Mouse (Mus musculus) forebrain, embryonic 15.5 days (tissue): ENCODE measurements around the gene Fam19a2. TPM values are rescaled to one million over a fixed set of nuclear protein-coding genes. Genes with fewer than 3 reads are reported as not detected.

Experiments used
- ATAC-seq: fragments of 200-750 bp; cut with Nextera tagmentation; replicated peaks from 2 replicates; pipeline ENCODE4 v1.8.0; 2017; ENCODE audit warnings: mild to moderate bottlenecking, moderate TSS enrichment, moderate library complexity
- H3K27ac ChIP-seq: fragments of 300-500 bp; sonication (generic); replicated peaks from 2 replicates; pipeline ENCODE4 v1.5.1; 2015; ENCODE audit warnings: mild to moderate bottlenecking, inconsistent platforms
- H3K27me3 ChIP-seq: fragments of 300-500 bp; sonication (generic); 2 replicates; pipeline ENCODE4 v1.6.1; 2015; ENCODE audit warnings: inconsistent platforms
- H3K36me3 ChIP-seq: fragments of 300-500 bp; sonication (generic); 2 replicates; pipeline ENCODE4 v1.6.1; 2015; ENCODE audit warnings: mild to moderate bottlenecking, inconsistent platforms
- H3K4me1 ChIP-seq: fragments of 300-500 bp; sonication (generic); 2 replicates; pipeline ENCODE4 v1.6.1; 2015; ENCODE audit warnings: inconsistent platforms
- H3K4me2 ChIP-seq: fragments of 300-500 bp; sonication (generic); replicated peaks from 2 replicates; pipeline ENCODE4 v1.6.1; 2015; ENCODE audit warnings: mild to moderate bottlenecking, inconsistent platforms
- H3K4me3 ChIP-seq: fragments of 300-500 bp; sonication (generic); 2 replicates; pipeline ENCODE4 v1.5.1; 2015; ENCODE audit warnings: mild to moderate bottlenecking, inconsistent platforms
- H3K9ac ChIP-seq: fragments of 300-500 bp; sonication (generic); replicated peaks from 2 replicates; pipeline ENCODE4 v1.6.1; 2015; ENCODE audit warnings: mild to moderate bottlenecking, inconsistent platforms
- H3K9me3 ChIP-seq: fragments of 300-500 bp; sonication (generic); 2 replicates; pipeline ENCODE4 v1.6.1; 2016; ENCODE audit warnings: inconsistent platforms
- WGBS: fragments of 180-500 bp; shearing (Covaris S2); methylation state at CpG from one replicate; pipeline ENCODE4 v1.1.7; 2015; ENCODE audit warnings: mixed read lengths; 5-methylcytosine and 5-hydroxymethylcytosine counted together
- polyA plus RNA-seq: library from polyadenylated mRNA; unstranded; fragments of >200 nt; fragmentation: Nextera tagmentation; extraction: Ambion mirVana; gene quantifications from 2 replicates; pipeline ENCODE4 v1.2.1, GENCODE M21; 2015

Fam19a2 gene
- polyA plus RNA-seq, 1 experiment from 2014 or later = 39.2 TPM

DNA sequence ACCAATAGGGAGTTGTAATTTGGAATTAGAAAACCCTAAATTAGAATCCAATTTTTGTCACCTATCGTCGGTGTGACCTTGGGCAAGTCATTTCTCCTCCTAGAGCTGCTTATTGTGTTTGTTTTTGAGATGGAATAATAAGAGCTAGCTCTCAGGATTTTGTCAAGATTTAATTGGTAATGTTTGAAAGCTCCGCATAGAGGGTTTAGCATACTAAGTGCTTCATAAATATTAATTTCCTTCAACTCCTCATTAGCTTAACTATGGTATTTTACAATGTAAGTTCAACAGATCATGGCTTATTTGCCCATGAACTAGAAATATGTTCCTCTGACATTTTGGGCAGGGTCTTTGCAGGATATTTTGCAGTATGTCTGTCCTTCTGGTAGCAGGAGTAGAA lies 62.5 kb downstream of the Fam19a2 start:
- H3K9ac ChIP-seq = no peak overlapping the region
- no peak overlapping the region for H3K4me2 ChIP-seq
- peak; percentile 16; the same call in 1 of the 2 replicates for ATAC-seq
- H3K4me3 ChIP-seq = no peak overlapping the region
- no peak overlapping the region for H3K27ac ChIP-seq
- no peaks in the 10 kb centered on the region for H3K36me3 ChIP-seq
- no peaks in the 10 kb centered on the region for H3K27me3 ChIP-seq
- no peaks in the 10 kb centered on the region for H3K4me1 ChIP-seq
- no peaks in the 10 kb centered on the region for H3K9me3 ChIP-seq
- 35% methylated on average over 3 of the region's 3 CpGs for WGBS

DNA sequence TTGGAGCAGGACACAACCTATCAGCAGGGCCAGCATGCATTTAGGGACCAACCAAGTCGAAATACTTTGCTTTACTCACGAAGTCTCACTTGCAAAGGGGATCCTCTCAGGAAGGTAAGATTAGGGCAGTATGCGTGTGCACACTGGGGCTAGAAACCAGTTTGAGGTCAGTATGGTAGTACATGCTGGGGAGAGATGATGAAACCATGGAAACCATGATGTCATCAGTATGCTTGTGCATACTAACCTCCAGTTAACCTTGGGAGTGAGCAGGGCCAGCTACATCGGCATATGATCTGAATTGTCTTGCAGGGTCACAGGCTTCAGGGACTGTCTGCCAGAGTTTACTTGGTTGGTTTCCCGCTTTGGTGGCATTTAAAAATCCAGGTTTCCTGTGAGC lies 77.5 kb downstream of the Fam19a2 start:
- WGBS = 78% methylated on average over 5 of the region's 5 CpGs
- Histone ChIP-seq H3K4me1 (no peaks in the 10 kb centered on the region; the same call in 1 of the 2 replicates), H3K9me3 (no peaks in the 10 kb centered on the region), H3K27ac (no peak overlapping the region), H3K36me3 (no peaks in the 10 kb centered on the region), H3K9ac (no peak overlapping the region), H3K4me2 (no peak overlapping the region), H3K27me3 (no peaks in the 10 kb centered on the region), H3K4me3 (no peak overlapping the region)
- no peak for ATAC-seq

DNA sequence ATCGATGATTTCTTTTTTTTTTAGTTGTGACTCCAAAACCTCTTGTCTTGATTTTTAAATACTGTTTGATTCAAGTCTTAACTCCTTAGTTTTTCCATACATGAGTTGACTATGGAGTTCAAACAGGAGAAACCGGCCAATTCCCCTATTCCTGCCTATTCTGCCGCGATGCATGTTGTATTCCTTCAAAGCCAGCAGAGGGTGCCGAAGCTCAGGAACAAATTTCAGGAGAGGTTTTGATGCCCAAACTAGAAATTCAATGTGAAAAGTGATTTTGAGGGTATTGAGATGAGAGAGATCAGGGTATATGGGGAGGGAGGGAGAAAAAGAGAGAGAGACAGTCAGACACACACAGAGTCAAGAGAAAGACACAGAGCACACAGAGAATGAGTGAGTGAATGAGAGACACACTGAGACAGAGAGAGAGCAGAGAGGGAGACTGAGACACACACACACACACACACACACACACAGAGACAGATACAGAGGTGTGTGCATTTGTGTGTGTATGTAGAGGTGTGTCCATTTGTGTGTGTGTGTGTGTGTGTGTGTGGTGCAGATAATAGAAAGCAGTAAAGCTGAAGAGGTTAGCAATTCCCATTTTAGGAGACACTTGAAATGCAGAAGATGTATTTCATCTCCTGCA lies 78.9 kb downstream of the Fam19a2 start:
- H3K27ac ChIP-seq = no peak overlapping the region
- H3K27me3 ChIP-seq = no peaks in the 10 kb centered on the region
- no peaks in the 10 kb centered on the region for H3K36me3 ChIP-seq
- ATAC-seq = peak; percentile 60
- H3K4me2 ChIP-seq = no peak overlapping the region
- no peak overlapping the region for H3K4me3 ChIP-seq
- H3K4me1 ChIP-seq = no peaks in the 10 kb centered on the region; the same call in 1 of the 2 replicates
- WGBS = 23% methylated on average over 5 of the region's 5 CpGs
- no peak overlapping the region for H3K9ac ChIP-seq
- no peaks in the 10 kb centered on the region for H3K9me3 ChIP-seq

DNA sequence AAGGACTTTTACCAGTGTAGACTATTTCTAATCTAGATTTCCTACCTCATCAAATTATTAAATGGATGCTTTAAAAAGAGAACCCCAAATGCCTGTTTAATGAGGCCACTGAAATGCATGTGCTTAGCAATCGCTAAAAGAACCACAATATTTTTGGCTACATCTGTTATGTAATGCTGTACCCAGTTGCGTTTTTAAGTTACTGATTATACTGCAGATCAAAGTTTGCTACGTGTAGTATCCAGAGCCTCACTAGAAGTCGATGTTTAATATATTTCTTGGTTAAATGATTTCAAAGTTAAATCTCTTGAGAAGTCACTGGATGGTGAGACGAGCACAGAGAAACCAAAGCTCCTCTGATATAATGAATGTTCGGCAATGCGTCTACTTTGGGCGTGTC lies 82.5 kb downstream of the Fam19a2 start:
- Histone ChIP-seq H3K9ac (no peak overlapping the region), H3K4me2 (no peak overlapping the region), H3K27me3 (no peaks in the 10 kb centered on the region), H3K9me3 (no peaks in the 10 kb centered on the region), H3K36me3 (no peaks in the 10 kb centered on the region), H3K27ac (no peak overlapping the region), H3K4me3 (no peak overlapping the region), H3K4me1 (no peaks in the 10 kb centered on the region)
- 97% methylated on average over 8 of the region's 8 CpGs for WGBS
- ATAC-seq = no peak

DNA sequence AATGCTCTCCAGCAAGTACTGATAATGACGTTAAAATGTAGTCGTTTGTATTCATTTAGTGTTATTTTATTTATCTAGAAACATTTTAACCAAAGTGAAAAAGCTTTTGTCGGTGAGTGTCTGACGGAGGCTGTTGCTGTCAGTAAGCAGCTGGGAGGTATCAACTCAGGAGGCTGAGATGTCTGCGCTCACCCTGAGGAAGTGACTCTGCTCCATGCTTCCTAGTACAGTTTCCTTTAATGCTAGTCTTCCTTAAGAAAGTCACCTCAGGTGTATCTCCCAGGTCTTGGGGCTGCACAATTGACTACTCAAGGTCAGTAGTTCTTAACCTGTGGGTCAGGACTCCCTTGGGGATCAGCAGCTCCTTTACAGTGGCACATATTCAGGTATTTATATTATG lies 89.9 kb downstream of the Fam19a2 start:
- Histone ChIP-seq H3K4me1 (no peaks in the 10 kb centered on the region), H3K27me3 (no peaks in the 10 kb centered on the region), H3K36me3 (no peaks in the 10 kb centered on the region), H3K4me2 (no peak overlapping the region), H3K4me3 (no peak overlapping the region), H3K9me3 (no peaks in the 10 kb centered on the region), H3K9ac (no peak overlapping the region), H3K27ac (no peak overlapping the region)
- no peak for ATAC-seq
- 81% methylated on average over 5 of the region's 5 CpGs for WGBS

DNA sequence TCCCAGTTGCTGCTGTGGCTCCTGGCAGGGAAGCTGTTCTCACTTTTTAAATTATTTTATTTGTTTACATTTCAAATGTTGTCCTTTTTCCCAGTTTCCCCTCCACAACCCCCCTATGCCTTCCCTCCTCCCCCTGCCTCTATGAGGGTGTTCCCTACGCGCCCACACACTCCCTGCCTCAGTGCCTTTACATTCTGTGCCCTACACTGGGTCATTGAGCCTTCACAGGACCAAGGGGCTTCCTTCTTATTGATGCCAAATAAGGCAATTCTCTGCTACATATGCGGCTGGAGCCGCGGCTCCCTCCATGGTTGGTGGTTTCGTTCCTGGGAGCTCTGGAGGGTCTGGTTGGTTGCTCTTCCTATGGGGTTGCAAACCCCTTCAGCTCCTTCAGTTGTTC lies 93.2 kb downstream of the Fam19a2 start:
- no peaks in the 10 kb centered on the region for H3K27me3 ChIP-seq
- no peak for ATAC-seq
- no peaks in the 10 kb centered on the region for H3K9me3 ChIP-seq
- no peak overlapping the region for H3K27ac ChIP-seq
- H3K36me3 ChIP-seq = no peaks in the 10 kb centered on the region
- H3K4me2 ChIP-seq = no peak overlapping the region
- H3K9ac ChIP-seq = no peak overlapping the region
- H3K4me3 ChIP-seq = no peak overlapping the region
- WGBS = 92% methylated on average over 6 of the region's 6 CpGs
- no peaks in the 10 kb centered on the region for H3K4me1 ChIP-seq

DNA sequence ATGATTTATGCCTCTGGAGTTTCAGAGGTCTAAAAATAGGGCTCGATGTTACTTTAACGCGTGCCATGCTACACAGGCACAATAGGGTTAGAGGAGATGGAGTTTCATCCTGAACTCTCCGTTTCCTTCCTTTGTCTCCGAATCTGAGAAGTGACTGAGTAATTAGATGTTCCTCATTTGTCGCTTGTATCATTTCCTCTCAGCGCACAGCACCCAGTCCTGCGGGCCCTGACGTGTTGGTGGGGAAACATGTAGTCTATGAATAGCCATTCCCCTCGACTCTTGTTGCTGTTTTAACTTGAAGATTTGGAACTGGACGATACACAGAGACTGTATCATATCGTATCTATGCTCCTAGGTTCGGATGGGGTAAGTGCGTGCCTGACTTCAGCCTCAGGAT lies 96.7 kb downstream of the Fam19a2 start:
- Histone ChIP-seq H3K27ac (no peak overlapping the region), H3K4me3 (no peak overlapping the region), H3K4me2 (no peak overlapping the region), H3K9me3 (no peaks in the 10 kb centered on the region), H3K27me3 (no peaks in the 10 kb centered on the region), H3K4me1 (no peaks in the 10 kb centered on the region), H3K9ac (no peak overlapping the region), H3K36me3 (no peaks in the 10 kb centered on the region)
- ATAC-seq = no peak
- 82% methylated on average over 14 of the region's 14 CpGs for WGBS

DNA sequence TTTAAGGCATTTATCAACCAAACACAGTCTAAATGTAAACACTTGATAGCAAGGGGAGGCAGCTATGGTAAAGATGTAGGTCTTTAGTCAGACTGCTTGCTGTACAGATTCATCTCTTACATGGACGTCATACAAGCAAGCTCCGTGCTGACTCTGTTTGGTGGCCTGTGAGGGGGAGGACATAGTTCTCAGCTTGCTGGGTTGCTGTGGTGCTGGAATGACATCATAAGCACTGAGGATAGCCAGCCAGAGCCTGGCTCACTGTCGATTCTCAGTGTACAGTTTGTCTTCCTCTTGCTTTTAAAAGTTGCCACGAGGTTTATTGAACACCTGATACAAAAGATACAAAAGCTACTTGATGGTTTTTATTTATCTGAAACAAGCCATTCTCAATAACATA lies 100.8 kb downstream of the Fam19a2 start:
- Histone ChIP-seq H3K36me3 (no peaks in the 10 kb centered on the region), H3K4me1 (no peaks in the 10 kb centered on the region), H3K9me3 (no peaks in the 10 kb centered on the region), H3K27me3 (no peaks in the 10 kb centered on the region), H3K27ac (no peak overlapping the region), H3K4me2 (no peak overlapping the region), H3K4me3 (no peak overlapping the region), H3K9ac (no peak overlapping the region)
- no peak for ATAC-seq
- 78% methylated on average over 4 of the region's 4 CpGs for WGBS

DNA sequence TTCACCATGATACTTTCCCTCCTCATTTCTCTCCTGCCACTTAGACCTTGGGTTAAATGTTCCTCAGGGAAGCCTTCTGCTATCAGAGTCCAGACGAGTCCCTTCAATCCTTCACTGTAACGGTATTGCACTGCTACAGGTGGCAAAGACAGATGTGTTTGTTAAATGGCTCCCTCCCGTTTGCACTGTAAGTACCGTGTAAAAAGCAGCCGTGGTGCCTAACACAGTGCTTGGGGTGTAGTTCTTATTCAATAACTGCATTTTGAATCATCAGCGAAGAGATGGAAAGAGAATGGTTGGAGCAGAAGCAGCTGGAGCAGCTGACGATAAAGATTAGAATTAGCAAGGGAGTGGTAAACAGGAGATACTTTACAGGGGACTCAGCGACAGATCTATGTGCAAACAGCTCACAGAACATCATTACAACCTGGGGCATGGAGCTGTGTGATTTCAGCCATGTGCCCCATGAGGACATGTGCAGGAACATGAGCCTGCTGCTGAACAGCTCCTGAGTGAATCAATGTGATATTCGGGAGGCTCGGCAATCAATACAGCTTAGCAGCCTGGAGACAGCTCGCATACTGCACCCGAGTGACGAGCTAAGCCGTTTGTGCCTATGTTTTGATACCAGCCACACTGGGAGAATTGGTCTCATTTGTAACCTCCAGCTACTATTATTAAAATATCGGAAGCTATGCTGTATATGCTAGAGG lies 103.5 kb downstream of the Fam19a2 start:
- Histone ChIP-seq H3K4me2 (no peak overlapping the region), H3K27me3 (no peaks in the 10 kb centered on the region), H3K36me3 (no peaks in the 10 kb centered on the region), H3K27ac (no peak overlapping the region), H3K9me3 (no peaks in the 10 kb centered on the region), H3K4me1 (no peaks in the 10 kb centered on the region), H3K4me3 (no peak overlapping the region), H3K9ac (no peak overlapping the region)
- WGBS = 86% methylated on average over 15 of the region's 15 CpGs
- ATAC-seq = no peak

DNA sequence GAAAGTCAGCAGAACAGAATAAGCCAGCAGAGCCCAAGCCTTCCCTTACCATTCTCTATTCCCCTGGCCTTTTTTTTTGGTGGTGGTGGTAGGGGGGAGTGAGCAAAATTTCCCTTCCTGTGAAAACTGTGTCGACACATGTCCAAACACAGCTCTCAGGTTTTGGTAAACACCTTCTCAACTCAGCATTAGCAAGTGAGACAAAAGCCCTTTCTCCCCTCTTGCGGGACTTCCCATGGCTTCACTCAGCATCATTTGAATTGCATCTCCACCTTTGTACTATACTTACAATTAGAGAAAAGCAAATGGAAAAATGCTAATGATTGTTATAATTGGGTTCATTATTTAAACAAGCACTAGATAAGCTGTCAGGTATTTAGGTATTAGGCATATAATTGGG lies 119.5 kb downstream of the Fam19a2 start:
- H3K9ac ChIP-seq = no peak overlapping the region
- H3K4me1 ChIP-seq = no peaks in the 10 kb centered on the region
- 19% methylated on average over 2 of the region's 2 CpGs for WGBS
- H3K36me3 ChIP-seq = no peaks in the 10 kb centered on the region
- H3K4me3 ChIP-seq = no peak overlapping the region
- ATAC-seq = 0 out of 2 replicates have a peak, but pooled peaks have one; percentile 61
- no peaks in the 10 kb centered on the region for H3K9me3 ChIP-seq
- H3K27ac ChIP-seq = no peak overlapping the region
- H3K27me3 ChIP-seq = no peaks in the 10 kb centered on the region
- no peak overlapping the region for H3K4me2 ChIP-seq

DNA sequence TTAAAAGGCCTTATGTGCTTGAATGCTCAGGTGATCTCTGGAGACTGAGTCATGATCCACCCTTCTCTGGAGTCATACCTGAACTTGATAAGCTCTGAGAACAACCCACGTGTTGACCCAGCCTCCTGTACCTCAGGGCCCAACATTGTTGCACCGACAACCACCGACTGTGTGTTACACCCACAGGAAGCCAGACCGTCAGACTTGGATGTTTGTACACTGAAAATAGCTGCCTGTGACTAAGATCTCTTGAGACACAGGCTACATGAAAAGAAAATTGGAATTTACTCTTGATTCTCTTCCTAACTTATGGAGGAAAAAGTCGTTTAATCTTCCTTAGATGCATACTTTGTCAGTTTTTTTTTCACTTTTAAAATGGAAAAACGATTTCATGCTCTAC lies 121.8 kb downstream of the Fam19a2 start:
- H3K27ac ChIP-seq = no peak overlapping the region
- no peak overlapping the region for H3K4me3 ChIP-seq
- H3K9me3 ChIP-seq = no peaks in the 10 kb centered on the region
- ATAC-seq = no peak
- no peak overlapping the region for H3K9ac ChIP-seq
- H3K36me3 ChIP-seq = no peaks in the 10 kb centered on the region
- no peaks in the 10 kb centered on the region for H3K27me3 ChIP-seq
- 88% methylated on average over 6 of the region's 6 CpGs for WGBS
- no peaks in the 10 kb centered on the region for H3K4me1 ChIP-seq
- H3K4me2 ChIP-seq = no peak overlapping the region

DNA sequence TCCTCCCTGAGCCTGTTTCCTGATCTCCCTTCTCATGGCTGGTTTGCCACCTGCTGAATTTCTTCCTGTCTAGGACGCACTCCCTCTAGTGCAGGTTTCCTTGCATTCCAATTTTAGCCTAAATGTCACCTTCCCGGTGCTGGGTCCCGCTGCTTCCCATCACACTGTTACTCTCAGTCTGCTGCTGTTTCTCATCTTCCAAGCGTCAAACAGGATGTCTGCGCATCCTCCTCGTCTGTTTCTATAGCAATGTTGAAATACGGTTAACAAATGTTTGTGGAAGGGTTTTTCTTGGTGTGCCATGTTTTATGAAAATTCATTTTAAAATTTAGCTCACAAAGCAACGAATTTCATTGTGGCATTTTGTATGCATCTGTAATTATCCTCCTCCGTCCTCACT lies 131.6 kb downstream of the Fam19a2 start:
- whole genome bisulfite sequencing = 77% methylated on average over 9 of the region's 9 CpGs
- ATAC-seq = no peak
- no peaks in the 10 kb centered on the region for H3K36me3 ChIP-seq

DNA sequence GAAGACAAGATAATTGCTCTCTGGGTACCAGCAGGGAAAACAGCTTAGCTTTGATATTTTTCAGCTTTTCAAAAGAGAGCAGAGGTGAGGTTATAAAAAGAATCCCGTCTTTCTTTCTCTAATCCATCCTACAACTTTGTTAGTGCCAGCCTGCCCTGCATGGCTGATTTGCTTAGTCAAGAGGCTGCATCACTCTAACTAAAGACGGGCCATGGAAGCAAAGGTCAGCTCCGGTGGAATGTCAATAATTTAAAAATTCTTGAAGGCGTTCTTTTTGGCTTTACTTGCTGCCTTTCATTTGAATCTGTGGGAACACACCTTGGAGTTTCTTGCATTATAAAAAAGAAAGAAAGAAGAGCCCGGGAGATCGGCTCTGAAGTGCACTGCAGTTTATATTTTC lies 134.3 kb downstream of the Fam19a2 start:
- ATAC-seq = no peak
- H3K9ac ChIP-seq = no peak overlapping the region

More for the DNA sequence above, 131.6 kb downstream of the Fam19a2 start:
- Histone ChIP-seq H3K4me2 (no peak overlapping the region), H3K9me3 (no peaks in the 10 kb centered on the region), H3K9ac (no peak overlapping the region), H3K27ac (no peak overlapping the region), H3K4me3 (no peak overlapping the region), H3K27me3 (no peaks in the 10 kb centered on the region), H3K4me1 (no peaks in the 10 kb centered on the region)

More for the DNA sequence above, 134.3 kb downstream of the Fam19a2 start:
- H3K4me3 ChIP-seq = no peak overlapping the region
- no peak overlapping the region for H3K27ac ChIP-seq
- H3K4me1 ChIP-seq = no peaks in the 10 kb centered on the region
- no peaks in the 10 kb centered on the region for H3K9me3 ChIP-seq
- H3K4me2 ChIP-seq = no peak overlapping the region
- no peaks in the 10 kb centered on the region for H3K36me3 ChIP-seq
- H3K27me3 ChIP-seq = no peaks in the 10 kb centered on the region
- 34% methylated on average over 6 of the region's 6 CpGs for WGBS
